Mouse (Mus musculus) cortical plate, adult 2 months (tissue): Measurements from ENCODE around the gene Setd1b. TPM values are rescaled to one million over a fixed set of nuclear protein-coding genes. Genes with fewer than 3 reads are reported as not detected.

Source experiments
- H3K27ac ChIP-seq: fragments of 200-500 bp; 2 replicates; pipeline ENCODE4 v1.5.1; 2012; ENCODE audit warnings: low read length, control low read depth, inconsistent platforms; ENCODE audit not compliant: insufficient read depth
- H3K4me1 ChIP-seq: fragments of 200-500 bp; 2 replicates; pipeline ENCODE4 v1.6.1; 2011; ENCODE audit warnings: low read length; ENCODE audit not compliant: control insufficient read depth, insufficient read depth
- H3K4me3 ChIP-seq: fragments of 200-500 bp; 2 replicates; pipeline ENCODE4 v1.5.1; 2011; ENCODE audit warnings: mild to moderate bottlenecking, low read length, control low read depth; ENCODE audit not compliant: insufficient read depth
- CTCF ChIP-seq: fragments of 200-500 bp; IDR thresholded peaks from 2 replicates; pipeline ENCODE4 v1.5.1; 2011; ENCODE audit warnings: mild to moderate bottlenecking, control low read depth, low read length; ENCODE audit not compliant: insufficient read depth; ENCODE audit errors: extremely low read depth
- POLR2A ChIP-seq: fragments of 200-500 bp; IDR thresholded peaks from 2 replicates; pipeline ENCODE4 v1.6.1; 2011; ENCODE audit warnings: mild to moderate bottlenecking, low read length, control low read depth; ENCODE audit not compliant: insufficient read depth; ENCODE audit errors: extremely low read depth
- polyA plus RNA-seq: library from polyadenylated mRNA; depleted of rRNA; stranded (reverse); fragments of >200 nt; gene quantifications from 2 replicates; pipeline ENCODE4 v1.2.3, GENCODE M21; 2012

Gene Setd1b
- polyA plus RNA-seq, 1 experiment, result 9.2 TPM

GRCm38 (mm10) chr5:123155425-123155824 is 13.4 kb downstream of the Setd1b start:
- no peak overlapping the region for H3K27ac ChIP-seq
- peaks cover 3% of the 10 kb centered on the region; the same call in 1 of the 2 replicates for H3K4me1 ChIP-seq
- TF ChIP-seq CTCF (peak; percentile 81), POLR2A (no peak)
- H3K4me3 ChIP-seq, result no peak overlapping the region

GRCm38 (mm10) chr5:123156763-123157162 is 14.8 kb downstream of the Setd1b start:
- no peak overlapping the region for H3K4me3 ChIP-seq
- TF ChIP-seq POLR2A, result no peak
- TF ChIP-seq CTCF, result peak; percentile 36; the same call in 1 of the 2 replicates
- no peaks in the 10 kb centered on the region for H3K4me1 ChIP-seq
- no peak overlapping the region for H3K27ac ChIP-seq

- TF ChIP-seq CTCF (no peak), POLR2A (no peak)
- Histone ChIP-seq H3K4me3 (no peak overlapping the region), H3K4me1 (no peaks in the 10 kb centered on the region), H3K27ac (no peak overlapping the region)
Measured at GRCm38 (mm10) chr5:123157972-123158371, 16.0 kb downstream of the Setd1b start.

- H3K4me1 ChIP-seq, result no peaks in the 10 kb centered on the region
- no peak overlapping the region for H3K4me3 ChIP-seq
- no peak overlapping the region for H3K27ac ChIP-seq
- TF ChIP-seq POLR2A, result no peak
- no peak for TF ChIP-seq CTCF
Measured at GRCm38 (mm10) chr5:123159446-123159845, 17.5 kb downstream of the Setd1b start.

- TF ChIP-seq CTCF (no peak), POLR2A (no peak)
- no peak overlapping the region for H3K27ac ChIP-seq
- H3K4me3 ChIP-seq, result no peak overlapping the region
- H3K4me1 ChIP-seq, result no peaks in the 10 kb centered on the region
Measured at GRCm38 (mm10) chr5:123159866-123160265, 17.9 kb downstream of the Setd1b start.

GRCm38 (mm10) chr5:123160341-123160740 is 18.3 kb downstream of the Setd1b start:
- Histone ChIP-seq H3K4me1 (no peaks in the 10 kb centered on the region), H3K4me3 (no peak overlapping the region), H3K27ac (no peak overlapping the region)
- no peak for TF ChIP-seq POLR2A
- no peak for TF ChIP-seq CTCF

- Histone ChIP-seq H3K4me3 (no peak overlapping the region), H3K27ac (no peak overlapping the region), H3K4me1 (no peaks in the 10 kb centered on the region)
- TF ChIP-seq CTCF (no peak), POLR2A (no peak)
Measured at GRCm38 (mm10) chr5:123162942-123163341, 20.9 kb downstream of the Setd1b start.

GRCm38 (mm10) chr5:123166437-123166836 is 24.4 kb downstream of the Setd1b start:
- TF ChIP-seq POLR2A, result no peak
- TF ChIP-seq CTCF, result no peak
- Histone ChIP-seq H3K4me3 (no peak overlapping the region), H3K27ac (no peak overlapping the region), H3K4me1 (no peaks in the 10 kb centered on the region)

GRCm38 (mm10) chr5:123167591-123167990 is 25.6 kb downstream of the Setd1b start:
- Histone ChIP-seq H3K27ac (no peak overlapping the region), H3K4me1 (no peaks in the 10 kb centered on the region), H3K4me3 (no peak overlapping the region)
- TF ChIP-seq CTCF (no peak), POLR2A (no peak)

- H3K4me1 ChIP-seq, result no peaks in the 10 kb centered on the region
- no peak within 1 kb of the TSS for H3K27ac ChIP-seq
- TF ChIP-seq POLR2A, result no peak
- no peak within 1 kb of the TSS for H3K4me3 ChIP-seq
Measured at GRCm38 (mm10) chr5:123169284-123169683, 27.3 kb downstream of the Setd1b start, which contains the start of gene Psmd9. Gene Psmd9 (plus strand): TSS chr5:123169413.

- Histone ChIP-seq H3K4me3 (no peak overlapping the region), H3K4me1 (no peaks in the 10 kb centered on the region), H3K27ac (no peak overlapping the region)
- no peak for TF ChIP-seq POLR2A
- TF ChIP-seq CTCF, result no peak
Measured at GRCm38 (mm10) chr5:123170365-123170764, 28.4 kb downstream of the Setd1b start.
